Mouse (Mus musculus) ES-Bruce4 (cell line): ENCODE measurements around the gene Pabpn1l.

Source experiments
- CTCF ChIP-seq: IDR thresholded peaks from one replicate; pipeline ENCODE4 v1.8.1; 2011; ENCODE audit warnings: low read depth, low read length
- POLR2A ChIP-seq: IDR thresholded peaks from one replicate; pipeline ENCODE4 v1.8.1; 2011; ENCODE audit warnings: low read length; ENCODE audit not compliant: insufficient read depth

GRCm38 (mm10) chr8:122629388-122629787, 6.8 kb upstream of the Pabpn1l start:
- TF ChIP-seq POLR2A, result no peak
- no peak for TF ChIP-seq CTCF
